Mouse (Mus musculus) limb, embryonic 13.5 days (tissue): Measurements from ENCODE around the gene Fibcd1. TPM values are rescaled to one million over a fixed set of nuclear protein-coding genes. Genes with fewer than 3 reads are reported as not detected.

ENCODE experiments used
- ATAC-seq: fragments of 200-750 bp; cut with Nextera tagmentation; 2 replicates; pipeline ENCODE4 v1.8.0; 2017; ENCODE audit warnings: low read depth, moderate number of reproducible peaks, moderate TSS enrichment; ENCODE audit not compliant: low FRiP score
- H3K27ac ChIP-seq: fragments of 300-500 bp; sonication (generic); 2 replicates; pipeline ENCODE4 v1.5.1; 2015; ENCODE audit warnings: inconsistent platforms, mild to moderate bottlenecking, moderate library complexity
- H3K27me3 ChIP-seq: fragments of 300-500 bp; sonication (generic); 2 replicates; pipeline ENCODE4 v1.6.1; 2015; ENCODE audit warnings: mild to moderate bottlenecking, inconsistent platforms
- H3K36me3 ChIP-seq: fragments of 300-500 bp; sonication (generic); 2 replicates; pipeline ENCODE4 v1.6.1; 2015; ENCODE audit warnings: inconsistent platforms, mild to moderate bottlenecking, moderate library complexity
- H3K4me1 ChIP-seq: fragments of 300-500 bp; sonication (generic); 2 replicates; pipeline ENCODE4 v1.6.1; 2015; ENCODE audit warnings: inconsistent platforms
- H3K4me2 ChIP-seq: fragments of 300-500 bp; sonication (generic); replicated peaks from 2 replicates; pipeline ENCODE4 v1.6.1; 2015; ENCODE audit warnings: inconsistent platforms, mild to moderate bottlenecking, moderate library complexity
- H3K4me3 ChIP-seq: fragments of 300-500 bp; sonication (generic); 2 replicates; pipeline ENCODE4 v1.5.1; 2015; ENCODE audit warnings: moderate library complexity, mild to moderate bottlenecking, inconsistent platforms
- H3K9ac ChIP-seq: fragments of 300-500 bp; sonication (generic); 2 replicates; pipeline ENCODE4 v1.6.1; 2015; ENCODE audit warnings: mild to moderate bottlenecking, inconsistent platforms
- H3K9me3 ChIP-seq: fragments of 300-500 bp; sonication (generic); 2 replicates; pipeline ENCODE4 v1.6.1; 2016; ENCODE audit warnings: inconsistent platforms
- WGBS: fragments of 180-500 bp; shearing (Covaris S2); methylation state at CpG from one replicate; pipeline ENCODE4 v1.1.7; 2015; 5-methylcytosine and 5-hydroxymethylcytosine counted together
- polyA plus RNA-seq: library from polyadenylated mRNA; unstranded; fragments of >200 nt; fragmentation: Nextera tagmentation; extraction: Ambion mirVana; gene quantifications from 2 replicates; pipeline ENCODE4 v1.2.1, GENCODE M21; 2015

Gene Fibcd1
- polyA plus RNA-seq, 1 experiment from 2014 or later, result 0.25 TPM

GRCm38 (mm10) chr2:31808410-31809357 is 37.1 kb downstream of the Fibcd1 start:
- Histone ChIP-seq H3K27me3 (no peaks in the 10 kb centered on the region), H3K4me1 (peaks cover 32% of the 10 kb centered on the region), H3K27ac (no peak overlapping the region), H3K36me3 (peaks cover 23% of the 10 kb centered on the region), H3K9ac (0 out of 2 replicates have a peak overlapping the region, but pooled peaks have one; percentile 20), H3K4me3 (no peak overlapping the region), H3K4me2 (0 out of 2 replicates have a peak overlapping the region, but pooled peaks have one; percentile 5), H3K9me3 (no peaks in the 10 kb centered on the region)
- no peak for ATAC-seq
- 35% methylated on average over 28 of the region's 28 CpGs for WGBS

- Histone ChIP-seq H3K27me3 (no peaks in the 10 kb centered on the region), H3K27ac (0 out of 2 replicates have a peak overlapping the region, but pooled peaks have one; percentile 10), H3K36me3 (peaks cover 42% of the 10 kb centered on the region), H3K4me3 (no peak overlapping the region), H3K4me1 (peaks cover 32% of the 10 kb centered on the region), H3K9me3 (no peaks in the 10 kb centered on the region), H3K4me2 (no peak overlapping the region), H3K9ac (no peak overlapping the region)
- ATAC-seq, result no peak
- 40% methylated on average over 9 of the region's 9 CpGs for WGBS
Measured at GRCm38 (mm10) chr2:31806639-31807382, 39.0 kb downstream of the Fibcd1 start.

- Histone ChIP-seq H3K9me3 (no peaks in the 10 kb centered on the region), H3K9ac (no peak overlapping the region), H3K36me3 (peaks cover 75% of the 10 kb centered on the region), H3K4me1 (peaks cover 9% of the 10 kb centered on the region), H3K27me3 (no peaks in the 10 kb centered on the region), H3K4me2 (no peak overlapping the region), H3K4me3 (no peak overlapping the region), H3K27ac (no peak overlapping the region)
- ATAC-seq, result no peak
- WGBS, result 86% methylated on average over 14 of the region's 14 CpGs
Measured at GRCm38 (mm10) chr2:31803480-31803879, 42.3 kb downstream of the Fibcd1 start.

GRCm38 (mm10) chr2:31802811-31803210 is 43.0 kb downstream of the Fibcd1 start:
- Histone ChIP-seq H3K4me1 (peaks cover 7% of the 10 kb centered on the region), H3K27ac (no peak overlapping the region), H3K9ac (no peak overlapping the region), H3K4me2 (no peak overlapping the region), H3K4me3 (no peak overlapping the region), H3K36me3 (peaks cover 82% of the 10 kb centered on the region), H3K27me3 (no peaks in the 10 kb centered on the region), H3K9me3 (no peaks in the 10 kb centered on the region)
- 93% methylated on average over 8 of the region's 8 CpGs for WGBS
- no peak for ATAC-seq

GRCm38 (mm10) chr2:31801416-31801815 is 44.4 kb downstream of the Fibcd1 start:
- Histone ChIP-seq H3K36me3 (peaks cover 93% of the 10 kb centered on the region), H3K27me3 (no peaks in the 10 kb centered on the region), H3K9me3 (no peaks in the 10 kb centered on the region), H3K4me1 (peaks cover 4% of the 10 kb centered on the region; the same call in 1 of the 2 replicates), H3K27ac (no peak overlapping the region), H3K4me2 (no peak overlapping the region), H3K9ac (no peak overlapping the region), H3K4me3 (no peak overlapping the region)
- 84% methylated on average over 9 of the region's 9 CpGs for WGBS
- ATAC-seq, result no peak

- no peak for ATAC-seq
- WGBS, result 89% methylated on average over 3 of the region's 3 CpGs
Measured at GRCm38 (mm10) chr2:31796943-31797342, 48.9 kb downstream of the Fibcd1 start.

GRCm38 (mm10) chr2:31792611-31793010 is 53.2 kb downstream of the Fibcd1 start:
- ATAC-seq, result no peak
- Histone ChIP-seq H3K27me3 (no peaks in the 10 kb centered on the region), H3K27ac (no peak overlapping the region), H3K36me3 (peaks cover 100% of the 10 kb centered on the region), H3K4me2 (no peak overlapping the region), H3K9ac (no peak overlapping the region), H3K4me1 (no peaks in the 10 kb centered on the region), H3K4me3 (no peak overlapping the region), H3K9me3 (no peaks in the 10 kb centered on the region)
- 80% methylated on average over 6 of the region's 6 CpGs for WGBS

More at GRCm38 (mm10) chr2:31796943-31797342, 48.9 kb downstream of the Fibcd1 start:
- H3K4me3 ChIP-seq, result no peak overlapping the region
- H3K9me3 ChIP-seq, result no peaks in the 10 kb centered on the region
- no peak overlapping the region for H3K4me2 ChIP-seq
- no peaks in the 10 kb centered on the region for H3K4me1 ChIP-seq
- no peaks in the 10 kb centered on the region for H3K27me3 ChIP-seq
- no peak overlapping the region for H3K27ac ChIP-seq
- peaks cover 100% of the 10 kb centered on the region for H3K36me3 ChIP-seq
- no peak overlapping the region for H3K9ac ChIP-seq

GRCm38 (mm10) chr2:31791260-31791659 is 54.5 kb downstream of the Fibcd1 start:
- H3K9me3 ChIP-seq, result no peaks in the 10 kb centered on the region
- ATAC-seq, result no peak
- peaks cover 100% of the 10 kb centered on the region for H3K36me3 ChIP-seq
- no peaks in the 10 kb centered on the region for H3K4me1 ChIP-seq
- no peak overlapping the region for H3K9ac ChIP-seq
- H3K27me3 ChIP-seq, result no peaks in the 10 kb centered on the region
- H3K4me3 ChIP-seq, result no peak overlapping the region
- WGBS, result 89% methylated on average over 8 of the region's 8 CpGs
- H3K4me2 ChIP-seq, result no peak overlapping the region
- no peak overlapping the region; the same call in 1 of the 2 replicates for H3K27ac ChIP-seq

- no peak for ATAC-seq
- H3K4me1 ChIP-seq, result no peaks in the 10 kb centered on the region
- no peak overlapping the region for H3K9ac ChIP-seq
- peaks cover 100% of the 10 kb centered on the region for H3K36me3 ChIP-seq
- H3K4me3 ChIP-seq, result no peak overlapping the region
- H3K27ac ChIP-seq, result no peak overlapping the region; the same call in 1 of the 2 replicates
- no peaks in the 10 kb centered on the region for H3K27me3 ChIP-seq
- 82% methylated on average over 13 of the region's 13 CpGs for WGBS
- H3K9me3 ChIP-seq, result no peaks in the 10 kb centered on the region
- H3K4me2 ChIP-seq, result no peak overlapping the region
Measured at GRCm38 (mm10) chr2:31790728-31791251, 55.0 kb downstream of the Fibcd1 start.

- Histone ChIP-seq H3K27me3 (no peaks in the 10 kb centered on the region), H3K9ac (no peak overlapping the region), H3K4me2 (no peak overlapping the region), H3K9me3 (no peaks in the 10 kb centered on the region), H3K36me3 (peaks cover 100% of the 10 kb centered on the region), H3K4me3 (no peak overlapping the region), H3K4me1 (no peaks in the 10 kb centered on the region), H3K27ac (no peak overlapping the region)
- ATAC-seq, result no peak
- whole genome bisulfite sequencing, result 93% methylated on average over 2 of the region's 2 CpGs
Measured at GRCm38 (mm10) chr2:31789215-31789614, 56.6 kb downstream of the Fibcd1 start.

- no peak overlapping the region for H3K9ac ChIP-seq
- H3K4me1 ChIP-seq, result no peaks in the 10 kb centered on the region
- H3K36me3 ChIP-seq, result peaks cover 100% of the 10 kb centered on the region
- no peak overlapping the region for H3K4me3 ChIP-seq
- no peaks in the 10 kb centered on the region for H3K9me3 ChIP-seq
- no peak for ATAC-seq
- no peaks in the 10 kb centered on the region for H3K27me3 ChIP-seq
- no peak overlapping the region for H3K4me2 ChIP-seq
- 83% methylated on average over 3 of the region's 3 CpGs for whole genome bisulfite sequencing
- H3K27ac ChIP-seq, result no peak overlapping the region
Measured at GRCm38 (mm10) chr2:31788227-31788626, 57.6 kb downstream of the Fibcd1 start.

GRCm38 (mm10) chr2:31787029-31787428 is 58.8 kb downstream of the Fibcd1 start:
- Histone ChIP-seq H3K36me3 (peaks cover 100% of the 10 kb centered on the region), H3K4me2 (no peak overlapping the region), H3K27ac (no peak overlapping the region), H3K9ac (no peak overlapping the region), H3K9me3 (no peaks in the 10 kb centered on the region), H3K4me3 (no peak overlapping the region), H3K4me1 (no peaks in the 10 kb centered on the region; the same call in 1 of the 2 replicates), H3K27me3 (no peaks in the 10 kb centered on the region)
- 22% methylated on average over 7 of the region's 7 CpGs for WGBS
- no peak for ATAC-seq
